Mouse (Mus musculus): ENCODE results near the gene Trpc4ap.
A peak's percentile ranks its signal among the peaks of the same experiment; 100 is the strongest.

Gene Trpc4ap

GRCm38 (mm10) chr2:155691336-155691722 is 855 bp downstream of the Trpc4ap start:
- no peak for DNase-seq

GRCm38 (mm10) chr2:155689211-155689610 is 3.0 kb downstream of the Trpc4ap start:
- no peak for DNase-seq

GRCm38 (mm10) chr2:155687746-155688145 is 4.4 kb downstream of the Trpc4ap start:
- peak in 1 of 2 experiments; percentile 31 for DNase-seq

- DNase-seq, result peak; percentile 17 to 46
Observed at GRCm38 (mm10) chr2:155686572-155686971, 5.6 kb downstream of the Trpc4ap start.

- no peak for DNase-seq
Observed at GRCm38 (mm10) chr2:155683821-155684220, 8.4 kb downstream of the Trpc4ap start.

GRCm38 (mm10) chr2:155683137-155683536 is 9.0 kb downstream of the Trpc4ap start:
- no peak for DNase-seq

- DNase-seq, result no peak
Observed at GRCm38 (mm10) chr2:155681874-155682273, 10.3 kb downstream of the Trpc4ap start.

- no peak for DNase-seq
Observed at GRCm38 (mm10) chr2:155681194-155681593, 11.0 kb downstream of the Trpc4ap start.

- DNase-seq, result peak in 1 of 2 experiments; percentile 45
Observed at GRCm38 (mm10) chr2:155680591-155680990, 11.6 kb downstream of the Trpc4ap start.

- DNase-seq, result peak; percentile 29 to 67
Observed at GRCm38 (mm10) chr2:155679586-155680110, 12.5 kb downstream of the Trpc4ap start.

GRCm38 (mm10) chr2:155675118-155675517 is 17.1 kb downstream of the Trpc4ap start:
- DNase-seq, result no peak

- peak; percentile 64 to 73 for DNase-seq
Observed at GRCm38 (mm10) chr2:155673546-155673945, 18.6 kb downstream of the Trpc4ap start.

GRCm38 (mm10) chr2:155671236-155671635 is 20.9 kb downstream of the Trpc4ap start:
- no peak for DNase-seq

GRCm38 (mm10) chr2:155668461-155668860 is 23.7 kb downstream of the Trpc4ap start:
- no peak for DNase-seq

- DNase-seq, result no peak
Observed at GRCm38 (mm10) chr2:155667881-155668280, 24.3 kb downstream of the Trpc4ap start.

- no peak for DNase-seq
Observed at GRCm38 (mm10) chr2:155663910-155664460, 28.2 kb downstream of the Trpc4ap start.

GRCm38 (mm10) chr2:155663097-155663496 is 29.1 kb downstream of the Trpc4ap start:
- no peak for DNase-seq

- no peak for DNase-seq
Observed at GRCm38 (mm10) chr2:155662390-155662789, 29.8 kb downstream of the Trpc4ap start.

- DNase-seq, result no peak
Observed at GRCm38 (mm10) chr2:155655759-155656372, 36.3 kb downstream of the Trpc4ap start.

GRCm38 (mm10) chr2:155652618-155653017 is 39.6 kb downstream of the Trpc4ap start:
- DNase-seq, result no peak

GRCm38 (mm10) chr2:155645746-155646145 is 46.4 kb downstream of the Trpc4ap start:
- no peak for DNase-seq

GRCm38 (mm10) chr2:155641540-155642472 is 50.4 kb downstream of the Trpc4ap start:
- peak in 1 of 2 experiments; percentile 3 for DNase-seq

GRCm38 (mm10) chr2:155640656-155641055 is 51.5 kb downstream of the Trpc4ap start:
- DNase-seq, result no peak
